Mouse (Mus musculus) liver, embryonic 12.5 days (tissue): Measurements from ENCODE around the gene Nudcd3. TPM values are rescaled to one million over a fixed set of nuclear protein-coding genes. Genes with fewer than 3 reads are reported as not detected.

ENCODE experiments used
- ATAC-seq: fragments of 200-750 bp; cut with Nextera tagmentation; 2 replicates; pipeline ENCODE4 v1.8.0; 2017; ENCODE audit warnings: moderate number of reproducible peaks, mild to moderate bottlenecking, moderate library complexity
- H3K27ac ChIP-seq: fragments of 300-500 bp; sonication (generic); 2 replicates; pipeline ENCODE4 v1.5.1; 2016; ENCODE audit warnings: mild to moderate bottlenecking
- H3K27me3 ChIP-seq: fragments of 300-500 bp; sonication (generic); replicated peaks from 2 replicates; pipeline ENCODE4 v1.6.1; 2016; ENCODE audit warnings: mild to moderate bottlenecking, moderate library complexity
- H3K36me3 ChIP-seq: fragments of 300-500 bp; sonication (generic); 2 replicates; pipeline ENCODE4 v1.6.1; 2016; ENCODE audit warnings: mild to moderate bottlenecking, moderate library complexity
- H3K4me1 ChIP-seq: fragments of 300-500 bp; sonication (generic); 2 replicates; pipeline ENCODE4 v1.6.1; 2016
- H3K4me2 ChIP-seq: fragments of 300-500 bp; sonication (generic); 2 replicates; pipeline ENCODE4 v1.6.1; 2016; ENCODE audit warnings: mild to moderate bottlenecking, moderate library complexity
- H3K4me3 ChIP-seq: fragments of 300-500 bp; sonication (generic); 2 replicates; pipeline ENCODE4 v1.5.1; 2016; ENCODE audit warnings: mild to moderate bottlenecking, moderate library complexity
- H3K9ac ChIP-seq: fragments of 300-500 bp; sonication (generic); 2 replicates; pipeline ENCODE4 v1.6.1; 2016; ENCODE audit warnings: mild to moderate bottlenecking, moderate library complexity
- H3K9me3 ChIP-seq: fragments of 300-500 bp; sonication (generic); replicated peaks from 2 replicates; pipeline ENCODE4 v1.6.1; 2016; ENCODE audit warnings: mild to moderate bottlenecking, moderate library complexity
- WGBS: fragments of 180-500 bp; shearing (Covaris S2); methylation state at CpG from one replicate; pipeline ENCODE4 v1.1.7; 2016; ENCODE audit not compliant: insufficient replicate concordance; 5-methylcytosine and 5-hydroxymethylcytosine counted together
- polyA plus RNA-seq: library from polyadenylated mRNA; unstranded; fragments of >200 nt; fragmentation: Nextera tagmentation; extraction: Ambion mirVana; gene quantifications from 2 replicates; pipeline ENCODE4 v1.2.1, GENCODE M21; 2016

Nudcd3 gene
- polyA plus RNA-seq, 1 experiment from 2014 or later: 21.7 TPM

DNA sequence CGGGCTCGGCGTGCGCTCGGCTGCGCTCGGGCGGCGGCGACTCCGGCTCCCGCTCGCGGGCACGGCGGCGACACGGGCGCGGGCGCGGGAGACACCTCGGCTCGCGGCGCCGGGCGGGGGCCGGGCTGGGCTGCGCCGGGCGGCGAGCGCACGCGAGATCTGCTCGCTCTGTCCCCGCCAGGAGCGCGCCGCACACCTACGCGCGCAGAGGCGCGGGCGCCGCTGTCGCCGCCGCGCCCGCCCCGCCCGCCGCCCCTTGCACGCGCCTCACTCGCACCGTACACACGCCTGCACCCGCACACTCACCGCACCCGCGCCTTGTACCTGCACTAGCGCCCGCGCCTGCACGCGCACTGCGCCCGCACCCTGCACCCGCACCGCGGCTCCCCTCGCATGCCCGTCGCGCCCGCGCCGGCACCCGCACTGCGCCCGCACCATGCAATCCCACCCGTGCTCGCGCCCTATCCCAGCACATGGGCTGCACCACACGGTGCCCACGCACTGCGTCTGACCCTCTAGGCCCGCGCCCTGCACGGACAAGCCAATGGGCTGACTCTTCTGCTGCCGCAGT is 134.6 kb downstream of the Nudcd3 start:
- H3K4me1 ChIP-seq: peaks cover 8% of the 10 kb centered on the region; the same call in 1 of the 2 replicates
- peak overlapping the region; percentile 43 for H3K4me3 ChIP-seq
- WGBS: 3% methylated on average over 89 of the region's 95 CpGs
- H3K4me2 ChIP-seq: peak overlapping the region; percentile 67
- H3K9me3 ChIP-seq: no peaks in the 10 kb centered on the region
- H3K27me3 ChIP-seq: peaks cover 94% of the 10 kb centered on the region
- H3K27ac ChIP-seq: no peak overlapping the region
- no peak overlapping the region for H3K9ac ChIP-seq
- no peaks in the 10 kb centered on the region for H3K36me3 ChIP-seq
- ATAC-seq: no peak

DNA sequence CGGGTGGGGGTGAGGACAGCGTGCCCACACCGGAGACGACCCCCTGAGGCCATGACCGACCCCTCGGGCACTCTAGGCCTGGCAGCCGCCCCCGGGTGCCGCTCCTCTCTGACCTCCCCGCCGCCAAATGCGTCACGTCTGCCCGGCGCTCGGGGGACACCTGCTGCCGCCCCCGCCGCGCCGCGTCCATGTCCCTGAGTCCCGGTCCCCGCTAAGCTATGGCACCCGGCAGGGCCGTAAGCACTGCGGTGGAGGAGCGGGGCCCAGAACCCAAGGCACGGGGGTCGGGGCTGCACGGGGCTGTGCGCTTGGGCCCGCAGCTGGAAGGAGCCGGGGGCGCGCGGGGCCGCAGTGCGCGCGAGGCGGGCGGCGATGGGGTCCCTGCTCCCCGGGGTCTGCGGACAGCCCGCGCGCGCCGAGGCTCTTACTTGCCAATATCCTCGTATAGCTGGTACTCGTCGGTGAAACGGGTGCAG is 135.1 kb downstream of the Nudcd3 start:
- WGBS: 2% methylated on average over 54 of the region's 55 CpGs
- ATAC-seq: no peak
- peak overlapping the region; percentile 43 for H3K4me3 ChIP-seq
- H3K36me3 ChIP-seq: no peaks in the 10 kb centered on the region
- H3K27me3 ChIP-seq: peaks cover 89% of the 10 kb centered on the region
- no peak overlapping the region for H3K27ac ChIP-seq
- peaks cover 8% of the 10 kb centered on the region; the same call in 1 of the 2 replicates for H3K4me1 ChIP-seq
- no peak overlapping the region for H3K9ac ChIP-seq
- no peaks in the 10 kb centered on the region for H3K9me3 ChIP-seq
- H3K4me2 ChIP-seq: peak overlapping the region; percentile 67

DNA sequence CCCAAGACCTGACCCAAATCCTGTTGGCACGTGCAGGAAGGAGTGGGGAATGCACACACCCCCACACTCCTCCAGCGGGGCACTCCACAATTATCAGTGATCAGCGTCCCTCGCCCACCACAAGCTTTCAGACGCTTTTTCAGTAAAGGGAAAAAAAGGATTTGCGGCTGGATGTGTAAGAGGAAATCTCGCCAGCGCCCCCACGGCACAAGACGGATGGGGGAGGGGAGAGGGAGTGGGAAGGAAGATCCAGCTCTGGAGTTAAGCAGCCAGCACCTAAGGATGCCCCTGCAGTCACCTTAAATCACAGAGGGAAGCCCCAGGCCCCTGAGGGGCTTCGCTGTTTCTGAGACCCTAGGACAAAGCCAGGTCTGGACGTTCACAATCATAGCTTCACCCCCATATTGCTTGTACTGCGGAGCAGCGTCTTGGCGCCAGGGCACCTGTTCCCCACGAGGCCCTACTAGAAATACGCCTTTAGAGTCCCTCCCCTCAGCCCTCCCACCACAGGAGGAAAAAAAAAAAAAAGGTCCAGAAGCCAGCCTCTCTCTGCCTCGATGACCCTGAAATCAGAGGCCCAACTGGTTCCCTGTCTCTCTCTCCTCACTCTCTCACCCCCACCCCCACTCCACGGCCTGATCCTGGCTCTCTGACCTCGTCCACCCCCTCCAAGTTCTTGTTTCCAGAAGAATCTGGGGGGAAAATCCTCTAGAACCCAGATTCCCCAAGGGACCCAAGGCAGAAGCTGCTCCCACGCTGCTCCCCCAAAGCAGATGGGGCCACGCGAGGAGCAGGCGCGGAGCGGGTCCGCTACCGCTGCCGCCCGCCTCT is 135.8 kb downstream of the Nudcd3 start:
- whole genome bisulfite sequencing: 6% methylated on average over 30 of the region's 30 CpGs
- H3K27me3 ChIP-seq: peaks cover 82% of the 10 kb centered on the region

DNA sequence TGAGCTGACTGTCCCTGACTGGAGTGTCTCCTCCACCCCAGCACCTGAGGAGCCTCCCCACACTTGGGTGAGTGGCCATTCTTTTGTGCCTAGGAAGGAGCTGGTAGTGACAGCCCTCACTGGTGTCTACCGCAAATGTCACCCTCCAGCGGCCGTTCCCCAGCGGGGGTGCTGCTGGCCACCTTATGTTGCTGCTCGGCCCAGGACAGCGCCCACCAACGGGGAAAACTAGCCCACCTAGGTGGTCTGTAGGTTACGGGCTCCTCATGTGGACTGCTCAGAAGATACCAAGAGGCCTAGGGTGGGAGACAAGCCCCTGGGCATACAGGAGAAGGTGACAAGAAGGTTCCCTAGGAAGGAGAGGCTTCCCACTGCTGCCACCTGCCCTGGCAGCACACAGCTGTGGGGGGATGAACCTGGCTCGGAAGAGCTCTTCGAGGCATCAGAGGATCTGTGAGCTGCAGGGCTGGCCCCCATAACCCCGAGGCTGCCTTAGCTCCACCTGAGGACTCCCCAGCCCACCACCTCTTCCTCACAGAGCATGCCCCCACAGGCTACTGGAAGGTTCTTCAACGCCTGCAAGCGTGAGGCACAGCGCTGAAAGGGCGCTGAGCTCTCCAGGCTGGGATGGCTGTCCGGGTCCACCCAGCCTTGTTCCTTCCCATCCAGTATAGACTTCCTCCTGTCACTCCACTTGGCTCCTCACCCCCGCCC is 136.6 kb downstream of the Nudcd3 start:
- H3K4me3 ChIP-seq: no peak overlapping the region
- no peak overlapping the region for H3K27ac ChIP-seq
- H3K4me2 ChIP-seq: no peak overlapping the region
- H3K9me3 ChIP-seq: no peaks in the 10 kb centered on the region
- 40% methylated on average over 17 of the region's 17 CpGs for WGBS
- peaks cover 8% of the 10 kb centered on the region; the same call in 1 of the 2 replicates for H3K4me1 ChIP-seq
- H3K9ac ChIP-seq: no peak overlapping the region
- H3K27me3 ChIP-seq: peaks cover 74% of the 10 kb centered on the region
- ATAC-seq: no peak
- H3K36me3 ChIP-seq: no peaks in the 10 kb centered on the region

More for the DNA sequence above, 135.8 kb downstream of the Nudcd3 start:
- Histone ChIP-seq H3K9me3 (no peaks in the 10 kb centered on the region), H3K27ac (no peak overlapping the region), H3K4me2 (peak overlapping the region; percentile 67), H3K4me1 (peaks cover 8% of the 10 kb centered on the region; the same call in 1 of the 2 replicates), H3K9ac (no peak overlapping the region), H3K4me3 (peak overlapping the region; percentile 43), H3K36me3 (no peaks in the 10 kb centered on the region)
- no peak for ATAC-seq

DNA sequence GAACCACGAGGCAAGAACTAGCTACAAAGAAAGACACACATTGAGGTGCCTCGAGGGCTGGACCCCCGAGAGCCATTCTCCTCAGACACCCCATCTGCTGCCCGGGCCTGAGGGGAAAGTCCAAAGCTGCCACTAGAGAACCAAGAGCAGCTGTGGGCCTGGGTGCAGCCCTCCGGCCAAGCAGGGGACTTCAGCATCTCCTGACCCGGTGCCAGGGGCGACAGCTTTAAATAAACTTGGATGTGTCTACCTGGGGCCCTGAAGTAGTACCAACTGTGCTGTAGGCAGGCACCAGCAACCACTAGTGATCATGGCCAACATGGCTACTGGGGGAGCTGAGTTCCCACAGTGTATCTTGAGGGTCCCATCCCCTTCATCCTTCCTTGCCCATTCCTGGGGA is 137.2 kb downstream of the Nudcd3 start:
- Histone ChIP-seq H3K36me3 (no peaks in the 10 kb centered on the region), H3K4me2 (no peak overlapping the region), H3K4me1 (peaks cover 8% of the 10 kb centered on the region; the same call in 1 of the 2 replicates), H3K27ac (no peak overlapping the region), H3K9ac (no peak overlapping the region), H3K27me3 (peaks cover 68% of the 10 kb centered on the region), H3K9me3 (no peaks in the 10 kb centered on the region), H3K4me3 (no peak overlapping the region)
- ATAC-seq: no peak
- 71% methylated on average over 7 of the region's 7 CpGs for WGBS

DNA sequence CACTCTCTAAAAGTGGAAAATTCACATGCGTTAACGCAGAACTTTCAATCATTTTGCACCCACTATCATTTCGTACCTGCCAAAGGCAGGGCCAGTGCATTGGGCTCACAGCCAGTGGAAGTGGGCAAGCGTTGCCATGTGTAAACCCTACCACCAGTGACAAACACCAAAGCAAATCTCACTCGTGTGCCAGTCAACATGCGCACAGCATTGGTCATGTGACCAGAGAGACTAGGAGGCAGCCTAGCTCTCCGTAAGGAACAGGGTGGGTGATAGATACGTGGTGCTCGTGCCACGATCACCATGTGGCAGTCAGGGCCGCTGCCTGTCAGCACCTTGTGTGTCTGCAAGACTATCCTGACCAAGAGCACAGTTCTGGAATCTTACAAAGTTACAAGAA is 137.9 kb downstream of the Nudcd3 start:
- no peak overlapping the region for H3K4me3 ChIP-seq
- no peak for ATAC-seq
- H3K27me3 ChIP-seq: peaks cover 61% of the 10 kb centered on the region
- no peaks in the 10 kb centered on the region for H3K9me3 ChIP-seq
- peaks cover 8% of the 10 kb centered on the region; the same call in 1 of the 2 replicates for H3K4me1 ChIP-seq
- H3K4me2 ChIP-seq: no peak overlapping the region
- H3K27ac ChIP-seq: no peak overlapping the region
- WGBS: 72% methylated on average over 11 of the region's 11 CpGs
- H3K9ac ChIP-seq: no peak overlapping the region
- no peaks in the 10 kb centered on the region for H3K36me3 ChIP-seq

DNA sequence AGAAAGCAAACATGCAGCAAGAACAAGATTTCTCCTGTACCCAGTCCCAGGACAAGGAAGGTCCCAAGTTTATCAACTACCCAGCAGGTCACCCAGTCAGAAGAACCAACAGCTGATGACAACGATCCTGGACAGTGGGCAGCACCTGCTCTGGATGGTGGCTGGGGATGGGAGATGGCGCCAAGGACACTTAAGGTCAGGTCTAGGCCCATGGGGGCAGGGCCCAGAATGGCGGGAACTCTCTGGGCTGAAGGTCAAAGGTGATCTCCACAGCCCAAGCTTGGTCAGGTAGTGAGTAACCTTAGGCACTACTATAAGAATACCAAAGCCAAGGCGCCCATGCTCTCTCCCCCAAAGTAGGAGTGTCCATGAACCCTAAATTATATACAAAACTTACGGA is 138.3 kb downstream of the Nudcd3 start:
- WGBS: 55% methylated on average over 5 of the region's 5 CpGs
- no peak for ATAC-seq
- Histone ChIP-seq H3K9ac (no peak overlapping the region), H3K4me3 (no peak overlapping the region), H3K4me2 (no peak overlapping the region), H3K27ac (no peak overlapping the region), H3K27me3 (peaks cover 57% of the 10 kb centered on the region), H3K36me3 (no peaks in the 10 kb centered on the region), H3K9me3 (no peaks in the 10 kb centered on the region), H3K4me1 (peaks cover 8% of the 10 kb centered on the region; the same call in 1 of the 2 replicates)

DNA sequence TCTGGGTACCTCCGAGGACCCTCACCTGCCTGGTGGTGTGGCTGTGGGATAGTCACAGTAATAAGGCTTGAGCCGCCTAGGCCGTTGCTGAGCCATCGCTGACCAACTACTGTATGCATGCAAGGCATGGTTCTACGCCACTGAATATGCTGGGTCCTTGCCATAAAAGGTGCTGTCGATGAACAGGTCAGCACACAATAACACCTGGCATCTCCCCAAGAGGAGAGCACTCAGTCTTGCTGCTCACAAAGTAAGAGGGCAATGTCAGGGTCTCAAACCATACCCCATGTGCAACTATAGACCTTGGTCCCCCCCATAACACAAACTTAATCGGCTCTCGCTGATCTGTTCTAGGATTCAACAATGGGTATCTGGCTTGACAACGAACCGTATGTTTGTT is 141.1 kb downstream of the Nudcd3 start:
- ATAC-seq: no peak
- Histone ChIP-seq H3K4me2 (no peak overlapping the region), H3K9ac (no peak overlapping the region), H3K4me1 (no peaks in the 10 kb centered on the region), H3K27me3 (peaks cover 29% of the 10 kb centered on the region), H3K27ac (no peak overlapping the region), H3K9me3 (no peaks in the 10 kb centered on the region), H3K4me3 (no peak overlapping the region), H3K36me3 (no peaks in the 10 kb centered on the region)
- WGBS: 78% methylated on average over 10 of the region's 10 CpGs

Other genes starting within 250 kb of the Nudcd3 start
- gene Ykt6, start 244.7 kb downstream of the Nudcd3 start, polyA plus RNA-seq: 25.2 and 25.7 TPM in 2 replicates
- gene Camk2b, start 134.1 kb downstream of the Nudcd3 start, polyA plus RNA-seq: 0.19 and 0.43 TPM in 2 replicates
- gene A730071L15Rik, start 386 bp downstream of the Nudcd3 start, polyA plus RNA-seq: 0.08 and 0.21 TPM in 2 replicates
- gene Npc1l1, start 29.7 kb upstream of the Nudcd3 start, polyA plus RNA-seq: 0.17 and 0.21 TPM in 2 replicates
- 94.9 and 98.2 TPM in 2 replicates for gene Ddx56, start 67.4 kb upstream of the Nudcd3 start, polyA plus RNA-seq
- 45.6 and 46.4 TPM in 2 replicates for gene Tmed4, start 74.5 kb upstream of the Nudcd3 start, polyA plus RNA-seq
- gene Ogdh, start 91.2 kb upstream of the Nudcd3 start, polyA plus RNA-seq: 119 and 123 TPM in 2 replicates
- 5.6 and 6.7 TPM in 2 replicates for gene Zmiz2, start 188.7 kb upstream of the Nudcd3 start, polyA plus RNA-seq
- 3,798 and 3,900 TPM in 2 replicates for gene Ppia, start 215.0 kb upstream of the Nudcd3 start, polyA plus RNA-seq
- gene H2afv, start 244.0 kb upstream of the Nudcd3 start, polyA plus RNA-seq: 121 and 125 TPM in 2 replicates